Mouse (Mus musculus) forebrain, embryonic 11.5 days (tissue): ENCODE measurements around the gene 2610021A01Rik. TPM values are rescaled to one million over a fixed set of nuclear protein-coding genes. Genes with fewer than 3 reads are reported as not detected.
"Not testable (repeated sequence)": the region's sequence is repeated elsewhere in the genome, so short reads cannot be mapped to it uniquely, and the experiment has no call there.

ENCODE experiments used
- ATAC-seq: fragments of 200-750 bp; cut with Nextera tagmentation; replicated peaks from 2 replicates; pipeline ENCODE4 v1.8.0; 2017; ENCODE audit warnings: moderate TSS enrichment; ENCODE audit not compliant: low FRiP score
- DNase-seq: peaks from one replicate; pipeline ENCODE4 v3.0.0-alpha.2; 2017; ENCODE audit warnings: low spot score
- H3K27ac ChIP-seq: fragments of 300-500 bp; sonication (generic); 2 replicates; pipeline ENCODE4 v1.5.1; 2014; ENCODE audit warnings: low read depth, low read length
- H3K27me3 ChIP-seq: fragments of 300-500 bp; sonication (generic); 2 replicates; pipeline ENCODE4 v1.6.1; 2014; ENCODE audit warnings: mild to moderate bottlenecking, low read length, mixed read lengths; ENCODE audit not compliant: control insufficient read depth, insufficient read depth
- H3K36me3 ChIP-seq: fragments of 300-500 bp; sonication (generic); 2 replicates; pipeline ENCODE4 v1.6.1; 2014; ENCODE audit warnings: mild to moderate bottlenecking, low read length, moderate library complexity, mixed read lengths; ENCODE audit not compliant: control insufficient read depth, insufficient read depth
- H3K4me1 ChIP-seq: fragments of 300-500 bp; sonication (generic); replicated peaks from 2 replicates; pipeline ENCODE4 v1.6.1; 2014; ENCODE audit warnings: low read length, mixed read lengths; ENCODE audit not compliant: control insufficient read depth, insufficient read depth
- H3K4me2 ChIP-seq: fragments of 300-500 bp; sonication (generic); 2 replicates; pipeline ENCODE4 v1.6.1; 2014; ENCODE audit warnings: low read depth, mild to moderate bottlenecking, low read length, moderate library complexity, mixed read lengths; ENCODE audit not compliant: severe bottlenecking
- H3K4me3 ChIP-seq: fragments of 300-500 bp; sonication (generic); 2 replicates; pipeline ENCODE4 v1.5.1; 2014; ENCODE audit warnings: low read depth, low read length
- H3K9ac ChIP-seq: fragments of 300-500 bp; sonication (generic); 2 replicates; pipeline ENCODE4 v1.6.1; 2014; ENCODE audit warnings: low read length
- H3K9me3 ChIP-seq: fragments of 300-500 bp; sonication (generic); 2 replicates; pipeline ENCODE4 v1.6.1; 2016; ENCODE audit warnings: low read length, mixed read lengths; ENCODE audit not compliant: control insufficient read depth
- WGBS: fragments of 180-500 bp; shearing (Covaris S2); extraction: QIAGEN DNeasy Blood & Tissue Kit; methylation state at CpG from one replicate; pipeline ENCODE4 v1.1.7; 2014; 5-methylcytosine and 5-hydroxymethylcytosine counted together
- polyA plus RNA-seq: library from polyadenylated mRNA; unstranded; fragments of >200 nt; fragmentation: Nextera tagmentation; extraction: Ambion mirVana; gene quantifications from 2 replicates; pipeline ENCODE4 v1.2.1, GENCODE M21; 2014

2610021A01Rik gene
- polyA plus RNA-seq, 1 experiment from 2014 or later: 19.0 TPM

DNA sequence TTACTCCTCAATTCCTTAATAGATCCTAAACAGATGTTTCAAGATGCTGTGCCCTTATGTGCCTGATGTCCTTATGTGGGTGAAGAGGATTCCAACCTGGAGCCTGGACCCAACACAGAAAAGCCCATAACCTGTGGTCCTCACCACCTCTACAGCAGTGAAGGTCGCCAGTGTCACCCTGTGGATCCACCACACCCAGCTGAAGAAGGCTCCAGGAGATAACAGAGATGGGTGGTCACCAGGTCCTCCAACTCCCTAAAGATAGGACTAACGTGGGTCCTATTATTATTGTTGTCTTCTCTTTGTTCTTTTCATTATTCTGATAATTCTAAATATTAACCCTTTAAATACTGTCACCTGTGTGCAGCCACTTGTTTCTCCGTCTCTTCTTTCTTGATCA is 12.6 kb downstream of the 2610021A01Rik start:
- ATAC-seq: no peak
- WGBS: 88% methylated on average over 3 of the region's 3 CpGs

DNA sequence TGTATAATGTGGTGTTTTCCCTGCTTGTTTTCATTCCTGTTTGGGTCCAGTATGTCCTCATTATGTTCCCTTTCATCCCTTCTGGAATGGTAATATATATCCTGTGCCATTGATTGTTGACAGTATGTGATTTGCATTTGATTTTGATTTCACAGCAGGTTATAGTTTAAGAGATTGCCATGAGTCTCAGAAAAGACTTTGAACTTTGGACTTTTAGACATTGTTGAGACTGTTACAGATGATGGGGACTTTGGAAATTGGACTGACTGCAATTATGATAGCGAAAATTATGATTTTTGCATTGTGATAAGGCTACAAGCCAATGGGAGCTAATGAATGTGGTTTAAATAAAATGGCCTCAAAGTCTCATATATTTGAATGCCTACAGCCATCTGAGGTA is 17.2 kb downstream of the 2610021A01Rik start:
- DNase-seq, H3K9ac ChIP-seq, H3K4me1 ChIP-seq, H3K4me2 ChIP-seq, H3K36me3 ChIP-seq, H3K27me3 ChIP-seq, H3K4me3 ChIP-seq, H3K27ac ChIP-seq, H3K9me3 ChIP-seq, ATAC-seq: not testable (repeated sequence)
- WGBS: 93% methylated on average over 1 of the region's 1 CpGs

More for the DNA sequence above, 12.6 kb downstream of the 2610021A01Rik start:
- DNase-seq: no peak
- Histone ChIP-seq H3K4me2 (no peak overlapping the region), H3K36me3 (peaks cover 7% of the 10 kb centered on the region), H3K9ac (no peak overlapping the region), H3K4me3 (no peak overlapping the region), H3K27ac (no peak overlapping the region), H3K27me3 (no peaks in the 10 kb centered on the region), H3K4me1 (no peaks in the 10 kb centered on the region), H3K9me3 (no peaks in the 10 kb centered on the region)

DNA sequence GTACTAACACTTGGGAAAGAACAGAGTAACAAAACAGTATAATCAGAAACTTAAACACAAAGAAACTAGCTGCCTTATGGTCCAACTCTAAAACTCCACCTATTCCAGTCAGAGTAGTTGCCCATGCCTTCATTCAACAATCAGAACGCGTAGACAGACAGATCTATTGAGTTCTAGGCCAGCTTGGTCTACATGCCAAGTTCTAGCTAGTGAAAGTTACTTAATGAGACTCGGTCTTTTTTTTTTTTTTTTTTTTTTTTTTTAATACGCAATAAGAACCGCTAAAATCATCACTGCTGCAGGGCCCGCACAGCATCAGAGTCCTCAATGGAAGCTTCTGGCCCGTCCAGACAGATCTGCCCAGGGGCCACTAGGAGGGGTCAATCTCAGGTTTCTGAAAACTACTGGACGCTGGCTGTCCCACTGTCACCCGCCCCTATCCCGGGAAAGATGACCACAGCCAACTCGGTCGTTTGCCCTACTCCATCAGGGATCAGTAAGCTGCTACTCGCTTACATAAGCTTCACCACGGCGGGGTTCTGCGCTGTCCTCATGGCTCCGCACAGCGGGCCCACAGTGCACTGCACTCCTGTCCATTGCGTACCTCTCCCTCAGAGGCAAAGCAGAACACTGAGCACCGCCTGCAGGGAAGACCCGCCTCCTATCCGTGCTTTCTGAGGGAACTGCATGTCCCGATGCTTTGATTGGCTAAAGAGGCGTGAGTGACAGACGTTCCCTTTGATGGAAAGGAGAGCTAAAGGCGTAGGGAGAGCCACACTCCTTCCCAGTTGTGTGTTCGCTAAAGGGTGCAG is 33.6 kb downstream of the 2610021A01Rik start, which contains the start of gene Zfp788:
Zfp788 (plus strand) TSS at position 795 of the 812 bp plus-strand sequence.
- Histone ChIP-seq H3K9ac (peak within 1 kb of the TSS; percentile 75), H3K9me3 (peaks cover 3% of the 10 kb centered on the region; the same call in 1 of the 2 replicates), H3K4me1 (0 out of 2 replicates have a peak, but pooled peaks cover 2% of the 10 kb centered on the region), H3K27me3 (no peaks in the 10 kb centered on the region), H3K36me3 (peaks cover 13% of the 10 kb centered on the region; the same call in 1 of the 2 replicates), H3K4me2 (peak within 1 kb of the TSS; percentile 86), H3K27ac (peak within 1 kb of the TSS; percentile 93), H3K4me3 (peak within 1 kb of the TSS; percentile 56)
- ATAC-seq (peak; percentile 96), DNase-seq (peak; percentile 90)
- WGBS: 1% methylated on average over 27 of the region's 27 CpGs

DNA sequence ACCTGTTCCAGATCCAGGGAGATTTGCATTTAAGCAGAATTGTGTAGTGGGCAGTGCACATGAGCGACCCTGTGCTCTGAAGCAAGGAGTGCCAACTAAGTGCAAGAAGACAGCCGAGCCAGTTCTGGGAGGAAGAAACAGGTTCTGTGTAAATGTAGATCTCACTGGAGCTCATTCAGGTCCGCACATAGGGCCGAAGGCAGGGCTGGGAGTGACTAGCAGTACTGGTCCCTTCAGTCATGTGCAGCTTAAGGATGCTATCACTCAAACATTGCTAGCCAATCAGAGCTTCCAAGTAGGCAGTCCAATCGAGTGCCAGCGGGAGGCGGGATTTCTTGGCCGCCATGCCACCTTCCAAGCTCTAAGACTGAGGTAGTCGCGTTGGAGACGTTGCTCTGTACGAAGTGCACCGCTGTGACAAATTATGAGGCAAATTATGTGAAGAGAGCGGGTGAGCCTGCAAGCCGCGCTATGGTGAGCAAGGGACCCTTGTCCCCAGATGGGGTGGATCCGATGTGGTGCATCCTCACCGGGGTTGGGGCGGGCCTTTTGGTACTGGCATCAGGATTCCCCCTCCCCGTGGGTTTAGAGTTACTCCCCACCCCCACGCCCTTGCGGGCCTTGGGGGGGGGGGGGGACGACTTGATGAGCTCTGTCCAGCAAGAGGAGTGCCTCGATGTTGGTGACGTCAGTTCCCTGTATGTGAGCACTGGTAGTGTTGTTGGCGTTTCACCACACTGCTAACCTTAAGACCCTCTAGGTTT is 34.4 kb downstream of the 2610021A01Rik start:
- Histone ChIP-seq H3K4me3 (peak overlapping the region; percentile 56), H3K9ac (peak overlapping the region; percentile 75), H3K4me1 (0 out of 2 replicates have a peak, but pooled peaks cover 2% of the 10 kb centered on the region), H3K27ac (peak overlapping the region; percentile 93), H3K4me2 (peak overlapping the region; percentile 86), H3K9me3 (peaks cover 3% of the 10 kb centered on the region; the same call in 1 of the 2 replicates), H3K27me3 (no peaks in the 10 kb centered on the region), H3K36me3 (peaks cover 13% of the 10 kb centered on the region; the same call in 1 of the 2 replicates)
- peak; percentile 90 for DNase-seq
- ATAC-seq: peak; percentile 97
- whole genome bisulfite sequencing: under 1% methylated on average over 26 of the region's 26 CpGs

DNA sequence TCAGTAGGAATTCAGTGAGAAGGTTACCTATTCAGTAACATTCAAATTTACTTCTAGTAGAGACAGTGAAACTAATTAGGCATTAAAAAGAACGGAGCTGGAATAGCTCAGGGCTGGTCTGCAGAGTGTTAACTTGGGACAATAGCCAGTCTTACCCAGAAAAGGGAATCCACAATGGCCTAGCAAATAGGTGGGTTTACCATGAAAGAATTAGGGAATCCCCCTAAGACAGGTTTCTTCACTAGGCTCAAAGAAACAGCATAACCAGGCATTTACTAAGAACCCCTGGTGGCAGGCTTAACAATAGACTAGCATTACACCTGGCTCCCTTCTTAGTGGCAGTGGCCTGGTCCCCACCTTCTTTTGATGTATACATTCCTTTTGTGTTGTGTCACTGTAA is 75.3 kb downstream of the 2610021A01Rik start:
- H3K4me3 ChIP-seq, H3K36me3 ChIP-seq, H3K27me3 ChIP-seq, ATAC-seq, H3K9ac ChIP-seq, H3K27ac ChIP-seq, H3K4me1 ChIP-seq, DNase-seq, H3K9me3 ChIP-seq, H3K4me2 ChIP-seq: not testable (repeated sequence)
- WGBS: 68% methylated on average over 1 of the region's 1 CpGs

Other genes with a start within 250 kb of the 2610021A01Rik start
- 10.5 and 11.1 TPM in 2 replicates for gene AI987944, start 205.9 kb upstream of the 2610021A01Rik start, polyA plus RNA-seq
- 0.19 and 0.27 TPM in 2 replicates for gene Vmn2r57, start 150.5 kb upstream of the 2610021A01Rik start, polyA plus RNA-seq
- gene Gm20449, start 99.8 kb upstream of the 2610021A01Rik start, polyA plus RNA-seq: 0.08 and 0.11 TPM in 2 replicates
- gene AW146154, start 99.3 kb upstream of the 2610021A01Rik start, polyA plus RNA-seq: 10.0 and 10.3 TPM in 2 replicates
- gene Gm6871, start 25.6 kb upstream of the 2610021A01Rik start, polyA plus RNA-seq: not detected in 2 replicates
- gene Zfp788, start 34.0 kb downstream of the 2610021A01Rik start, polyA plus RNA-seq: 16.2 and 19.2 TPM in 2 replicates